Mouse (Mus musculus): ENCODE measurements around the gene Lrrc39.

GRCm38 (mm10) chr3:116529741-116530140 lies 33.0 kb upstream of the Lrrc39 start:
- TF ChIP-seq CTCF (IDR thresholded peaks at IDR 0.05; ENCODE audit: extremely low read depth, insufficient read depth, insufficient read length, insufficient replicate concordance) (no peak), POLR2A (IDR thresholded peaks at IDR 0.05; ENCODE audit: low read depth, low read length) (no peak)
